Mouse (Mus musculus) thymus, adult 2 months (tissue): ENCODE measurements around the gene Med29.

Experiments
- CTCF ChIP-seq: fragments of 200-500 bp; IDR thresholded peaks from 2 replicates; pipeline ENCODE4 v1.5.1; 2012; ENCODE audit warnings: mild to moderate bottlenecking, control low read depth, low read length, moderate library complexity, borderline replicate concordance; ENCODE audit not compliant: control insufficient read depth, poor library complexity, insufficient read depth; ENCODE audit errors: extremely low read depth
- POLR2A ChIP-seq: fragments of 200-500 bp; IDR thresholded peaks from 2 replicates; pipeline ENCODE4 v1.6.1; 2012; ENCODE audit warnings: mild to moderate bottlenecking, low read length, control low read depth, moderate library complexity; ENCODE audit not compliant: control insufficient read depth, poor library complexity, insufficient read depth; ENCODE audit errors: extremely low read depth

GRCm38 (mm10) chr7:28368276-28368920 is 24.1 kb downstream of the Med29 start:
- TF ChIP-seq CTCF (no peak), POLR2A (no peak)
